Mouse (Mus musculus): Measurements from ENCODE around the gene Cfap97d1.
A peak's percentile ranks its signal among the peaks of the same experiment; 100 is the strongest.

Gene Cfap97d1

DNA sequence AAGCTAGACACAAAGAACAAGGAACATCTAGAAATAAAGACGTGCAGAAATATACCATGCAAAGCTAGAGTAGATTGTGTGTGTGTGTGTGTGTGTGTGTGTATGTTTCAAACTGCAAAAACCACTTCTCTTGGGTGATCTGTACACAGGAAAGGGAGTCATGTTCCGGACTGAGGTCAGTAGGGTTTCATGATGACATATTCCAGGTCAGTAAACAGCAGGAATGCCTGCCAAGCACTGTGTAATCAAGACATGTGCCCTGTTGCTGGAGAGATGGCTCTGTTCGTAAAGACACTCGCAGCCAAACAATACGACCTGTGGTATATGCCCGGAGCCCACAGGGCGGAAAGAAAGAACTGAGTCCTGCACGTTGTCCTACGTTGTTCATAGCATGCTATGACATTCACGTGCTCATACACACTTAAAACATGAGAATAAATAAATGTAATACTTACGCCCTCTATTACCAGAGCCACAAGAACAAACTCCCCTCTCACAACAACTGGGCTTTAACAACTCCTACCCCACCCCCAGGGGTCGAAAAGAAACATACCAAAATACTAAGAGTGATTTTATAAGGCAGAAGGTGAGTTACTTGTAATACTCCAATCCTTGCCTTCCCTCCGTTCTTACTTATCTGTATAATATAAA, 55.5 kb downstream of the Cfap97d1 start:
- DNase-seq (ENCODE audit: low spot score), result no peak

GRCm38 (mm10) chr11:102040138-102040524, 56.1 kb downstream of the Cfap97d1 start:
- peak; percentile 89 for DNase-seq (ENCODE audit: low spot score)

DNA sequence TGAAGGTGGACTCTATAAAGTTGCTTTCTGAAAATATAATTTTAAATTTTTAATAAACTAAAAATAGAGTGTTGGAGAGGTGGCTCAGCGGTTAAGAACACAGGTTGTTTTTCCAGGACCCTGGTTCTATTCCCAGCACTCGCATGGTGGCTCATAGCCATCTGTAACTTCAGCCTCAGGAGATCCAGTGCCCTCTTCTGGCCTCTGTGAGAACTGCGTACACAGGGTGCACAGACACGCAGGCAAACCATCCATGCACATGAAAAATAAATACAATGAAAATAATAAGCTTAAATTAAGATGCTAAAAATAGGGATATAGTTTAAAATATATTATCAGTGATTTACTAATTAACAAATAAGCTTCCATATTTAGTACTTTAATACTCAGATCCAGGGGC, 56.6 kb downstream of the Cfap97d1 start:
- DNase-seq (ENCODE audit: low spot score), result no peak

GRCm38 (mm10) chr11:102041350-102041949, 57.4 kb downstream of the Cfap97d1 start, which contains the start of gene Cd300lg:
Gene Cd300lg (plus strand): TSS chr11:102041509.
- no peak for DNase-seq (ENCODE audit: low spot score)

Data from ovary, postnatal 14 days (tissue).